Mouse (Mus musculus): Measurements from ENCODE around the gene Ugt1a10.

DNA sequence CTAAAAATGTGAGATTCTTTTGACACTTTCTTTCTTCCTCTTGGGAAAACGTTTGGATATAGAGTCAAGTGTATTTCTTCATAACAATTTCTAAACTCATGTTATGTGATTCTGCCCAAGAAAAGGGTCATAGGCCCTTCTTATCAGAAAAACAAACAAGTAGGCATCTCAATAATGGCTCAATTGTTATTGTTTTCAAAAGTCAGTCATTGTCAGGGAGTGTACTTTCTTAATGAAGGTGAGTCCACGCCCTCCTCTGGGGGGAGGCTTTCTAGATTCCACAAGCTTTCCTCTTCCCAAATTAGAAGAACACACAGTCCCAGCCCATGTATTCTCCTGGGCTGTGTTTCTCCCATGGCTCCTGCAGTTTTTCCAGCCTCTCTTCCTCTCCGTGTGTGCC is 32.3 kb downstream of the Ugt1a10 start, which contains the start of gene Ugt1a8:
- TF ChIP-seq CTCF (IDR thresholded peaks at IDR 0.05; ENCODE audit: insufficient read depth, low read depth, low read length): no peak
- TF ChIP-seq POLR2A (IDR thresholded peaks at IDR 0.05; ENCODE audit: insufficient read depth, low read depth, low read length): no peak

All from olfactory bulb, adult 2 months (tissue).